Mouse (Mus musculus) heart, embryonic 12.5 days (tissue): ENCODE results near the gene Entr1. TPM values are rescaled to one million over a fixed set of nuclear protein-coding genes. Genes with fewer than 3 reads are reported as not detected.

ENCODE experiments used
- ATAC-seq: fragments of 200-750 bp; cut with Nextera tagmentation; 2 replicates; pipeline ENCODE4 v1.8.0; 2017; ENCODE audit warnings: moderate TSS enrichment, moderate library complexity; ENCODE audit not compliant: insufficient number of reproducible peaks, low FRiP score
- H3K27ac ChIP-seq: fragments of 300-500 bp; sonication (generic); 2 replicates; pipeline ENCODE4 v1.5.1; 2016; ENCODE audit warnings: mild to moderate bottlenecking, moderate library complexity; ENCODE audit not compliant: poor library complexity, severe bottlenecking
- H3K27me3 ChIP-seq: fragments of 300-500 bp; sonication (generic); replicated peaks from 2 replicates; pipeline ENCODE4 v1.6.1; 2016; ENCODE audit warnings: mild to moderate bottlenecking, moderate library complexity
- H3K36me3 ChIP-seq: fragments of 300-500 bp; sonication (generic); 2 replicates; pipeline ENCODE4 v1.6.1; 2016; ENCODE audit warnings: mild to moderate bottlenecking, moderate library complexity
- H3K4me1 ChIP-seq: fragments of 300-500 bp; sonication (generic); replicated peaks from 2 replicates; pipeline ENCODE4 v1.6.1; 2016; ENCODE audit warnings: mild to moderate bottlenecking
- H3K4me2 ChIP-seq: fragments of 300-500 bp; sonication (generic); 2 replicates; pipeline ENCODE4 v1.6.1; 2016; ENCODE audit warnings: mild to moderate bottlenecking, moderate library complexity
- H3K4me3 ChIP-seq: fragments of 300-500 bp; sonication (generic); 2 replicates; pipeline ENCODE4 v1.5.1; 2016; ENCODE audit warnings: mild to moderate bottlenecking
- H3K9ac ChIP-seq: fragments of 300-500 bp; sonication (generic); 2 replicates; pipeline ENCODE4 v1.6.1; 2016; ENCODE audit warnings: mild to moderate bottlenecking, moderate library complexity
- H3K9me3 ChIP-seq: fragments of 300-500 bp; sonication (generic); replicated peaks from 2 replicates; pipeline ENCODE4 v1.6.1; 2016; ENCODE audit warnings: mild to moderate bottlenecking, moderate library complexity
- WGBS: fragments of 180-500 bp; shearing (Covaris S2); methylation state at CpG from one replicate; pipeline ENCODE4 v1.1.7; 2016; 5-methylcytosine and 5-hydroxymethylcytosine counted together
- polyA plus RNA-seq: library from polyadenylated mRNA; unstranded; fragments of >200 nt; fragmentation: Nextera tagmentation; extraction: Ambion mirVana; gene quantifications from 2 replicates; pipeline ENCODE4 v1.2.1, GENCODE M21; 2016

The Entr1 gene
- 91.7 and 95.5 TPM in 2 replicates for polyA plus RNA-seq

- H3K9me3 ChIP-seq: no peaks in the 10 kb centered on the region
- ATAC-seq: peak; percentile 89
- peak within 1 kb of the TSS; percentile 94 for H3K9ac ChIP-seq
- no peaks in the 10 kb centered on the region for H3K27me3 ChIP-seq
- peaks cover 20% of the 10 kb centered on the region for H3K4me1 ChIP-seq
- H3K4me3 ChIP-seq: peak within 1 kb of the TSS; percentile 95
- 0% methylated on average over 60 of the region's 60 CpGs for WGBS
- H3K27ac ChIP-seq: peak within 1 kb of the TSS; percentile 34
- H3K4me2 ChIP-seq: peak within 1 kb of the TSS; percentile 98
- H3K36me3 ChIP-seq: peaks cover 76% of the 10 kb centered on the region
Observed at GRCm38 (mm10) chr2:26389154-26389690, at the start of gene Entr1, which contains the start of gene Pmpca. TSS of gene Entr1 (minus strand) at chr2:26389316. TSS of gene Pmpca (plus strand) at chr2:26389339.

DNA sequence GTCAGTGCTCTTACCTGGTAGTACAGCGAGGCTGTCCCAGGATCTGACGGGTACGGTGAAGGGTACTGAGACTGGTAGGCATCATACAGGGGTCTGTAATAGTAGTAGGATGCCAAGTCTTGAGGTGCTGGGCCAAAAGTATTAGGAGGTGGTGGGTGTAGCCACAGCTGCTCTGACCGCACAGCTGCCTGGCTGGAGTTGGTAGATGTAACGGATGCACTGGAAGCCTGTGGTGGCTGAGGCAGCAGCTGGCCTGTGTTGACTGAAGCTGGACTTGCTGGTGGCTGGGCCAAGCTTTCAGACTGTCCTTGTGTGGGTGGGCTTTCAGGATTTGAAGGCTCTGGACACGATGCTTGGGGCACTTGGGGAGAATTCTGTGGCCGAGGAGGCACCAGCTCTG is 49.3 kb upstream of the Entr1 start:
- H3K9ac ChIP-seq: no peak overlapping the region
- no peak for ATAC-seq
- H3K4me2 ChIP-seq: no peak overlapping the region
- H3K4me1 ChIP-seq: peaks cover 21% of the 10 kb centered on the region; the same call in 1 of the 2 replicates
- H3K27ac ChIP-seq: no peak overlapping the region
- H3K36me3 ChIP-seq: peaks cover 77% of the 10 kb centered on the region
- 86% methylated on average over 7 of the region's 7 CpGs for WGBS
- H3K4me3 ChIP-seq: no peak overlapping the region
- H3K9me3 ChIP-seq: no peaks in the 10 kb centered on the region
- no peaks in the 10 kb centered on the region for H3K27me3 ChIP-seq

DNA sequence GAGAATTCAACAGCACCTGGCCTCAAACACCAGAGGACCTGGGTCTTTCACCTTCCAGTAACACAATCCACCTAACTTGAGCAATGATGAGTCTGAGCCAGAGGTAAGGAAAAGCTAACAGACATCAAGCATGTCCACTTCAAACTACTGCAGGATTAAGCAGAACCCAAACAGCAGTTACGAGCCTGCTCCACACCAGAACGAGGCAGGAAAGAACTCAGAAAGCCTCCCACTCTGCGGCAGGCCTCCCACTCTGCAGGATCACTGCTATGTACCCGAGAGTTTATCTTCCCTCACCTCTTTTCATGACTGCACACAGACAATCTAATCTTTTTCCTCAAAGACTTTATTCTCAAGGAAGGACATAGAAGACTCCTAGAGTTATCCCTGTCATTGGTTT is 48.1 kb upstream of the Entr1 start:
- no peak overlapping the region for H3K4me3 ChIP-seq
- 55% methylated on average over 4 of the region's 4 CpGs for WGBS

GRCm38 (mm10) chr2:26434791-26435572 is 45.9 kb upstream of the Entr1 start:
- no peak for ATAC-seq
- no peak overlapping the region for H3K4me3 ChIP-seq
- no peak overlapping the region for H3K9ac ChIP-seq
- H3K27me3 ChIP-seq: no peaks in the 10 kb centered on the region
- no peaks in the 10 kb centered on the region for H3K9me3 ChIP-seq
- peaks cover 89% of the 10 kb centered on the region for H3K36me3 ChIP-seq
- peaks cover 16% of the 10 kb centered on the region; the same call in 1 of the 2 replicates for H3K4me1 ChIP-seq
- no peak overlapping the region for H3K4me2 ChIP-seq
- 87% methylated on average over 7 of the region's 7 CpGs for WGBS
- H3K27ac ChIP-seq: no peak overlapping the region

More for the DNA sequence above, 48.1 kb upstream of the Entr1 start:
- H3K36me3 ChIP-seq: peaks cover 88% of the 10 kb centered on the region
- peak overlapping the region; percentile 9; the same call in 1 of the 2 replicates for H3K4me2 ChIP-seq
- H3K9me3 ChIP-seq: no peaks in the 10 kb centered on the region
- no peak overlapping the region for H3K27ac ChIP-seq
- no peak overlapping the region for H3K9ac ChIP-seq
- H3K27me3 ChIP-seq: no peaks in the 10 kb centered on the region
- peaks cover 16% of the 10 kb centered on the region; the same call in 1 of the 2 replicates for H3K4me1 ChIP-seq
- ATAC-seq: no peak

DNA sequence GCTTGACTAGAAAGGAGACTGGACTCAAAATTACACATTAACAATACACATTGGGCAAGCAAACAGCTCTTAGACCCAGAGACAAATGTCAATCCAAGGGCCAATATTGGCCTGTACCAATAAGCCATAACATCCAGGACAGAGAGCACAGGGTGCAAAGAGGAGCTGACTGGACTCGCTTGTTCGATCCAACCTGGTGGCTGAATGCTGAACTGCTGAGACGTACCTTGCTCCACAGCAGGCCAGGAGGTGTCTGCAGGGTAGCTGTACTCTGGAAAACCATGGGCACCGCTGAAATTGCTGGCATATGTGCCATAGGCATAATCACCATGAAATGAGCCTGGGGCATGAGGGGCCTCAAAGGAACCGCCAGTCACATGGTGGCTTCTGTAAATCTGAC is 40.7 kb upstream of the Entr1 start:
- no peaks in the 10 kb centered on the region for H3K27me3 ChIP-seq
- H3K9me3 ChIP-seq: no peaks in the 10 kb centered on the region
- no peak overlapping the region for H3K4me3 ChIP-seq
- no peak for ATAC-seq
- no peak overlapping the region for H3K4me2 ChIP-seq
- H3K27ac ChIP-seq: no peak overlapping the region
- peaks cover 96% of the 10 kb centered on the region for H3K36me3 ChIP-seq
- H3K4me1 ChIP-seq: no peaks in the 10 kb centered on the region
- 92% methylated on average over 5 of the region's 5 CpGs for WGBS
- H3K9ac ChIP-seq: no peak overlapping the region

DNA sequence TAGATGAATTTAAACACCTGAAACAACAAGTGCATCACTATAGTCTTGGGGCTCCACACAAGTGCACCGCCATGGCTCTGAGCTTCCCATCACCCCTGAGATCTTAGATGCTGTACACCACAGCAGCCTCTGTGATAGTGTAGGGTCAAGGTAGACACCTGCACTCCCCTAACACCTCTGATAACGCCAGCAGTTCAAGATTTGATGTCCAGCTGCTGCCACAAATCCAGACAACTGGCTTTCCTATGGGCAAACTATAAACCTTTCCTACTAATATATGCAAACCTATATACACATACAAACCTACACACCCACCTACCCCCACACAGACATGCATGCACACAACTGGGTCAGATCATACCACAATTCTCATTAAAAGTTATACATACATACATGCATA is 35.4 kb upstream of the Entr1 start:
- Histone ChIP-seq H3K27ac (no peak overlapping the region), H3K4me2 (no peak overlapping the region), H3K27me3 (no peaks in the 10 kb centered on the region), H3K9ac (no peak overlapping the region), H3K36me3 (peaks cover 98% of the 10 kb centered on the region), H3K9me3 (no peaks in the 10 kb centered on the region), H3K4me3 (no peak overlapping the region), H3K4me1 (peaks cover 7% of the 10 kb centered on the region; the same call in 1 of the 2 replicates)
- no peak for ATAC-seq
- WGBS: 86% methylated on average over 2 of the region's 2 CpGs

GRCm38 (mm10) chr2:26423086-26423485 is 34.0 kb upstream of the Entr1 start:
- Histone ChIP-seq H3K4me1 (peaks cover 7% of the 10 kb centered on the region; the same call in 1 of the 2 replicates), H3K9ac (no peak overlapping the region), H3K4me3 (no peak overlapping the region), H3K36me3 (peaks cover 95% of the 10 kb centered on the region), H3K27me3 (no peaks in the 10 kb centered on the region), H3K4me2 (no peak overlapping the region), H3K9me3 (no peaks in the 10 kb centered on the region), H3K27ac (no peak overlapping the region)
- WGBS: 79% methylated on average over 1 of the region's 1 CpGs
- ATAC-seq: no peak

- ATAC-seq: no peak
- WGBS: 94% methylated on average over 2 of the region's 2 CpGs
- Histone ChIP-seq H3K9me3 (no peaks in the 10 kb centered on the region), H3K4me2 (no peak overlapping the region), H3K4me3 (no peak overlapping the region), H3K4me1 (peaks cover 7% of the 10 kb centered on the region; the same call in 1 of the 2 replicates), H3K27ac (no peak overlapping the region), H3K36me3 (peaks cover 95% of the 10 kb centered on the region), H3K9ac (no peak overlapping the region), H3K27me3 (no peaks in the 10 kb centered on the region)
Observed at GRCm38 (mm10) chr2:26421969-26422368, 32.9 kb upstream of the Entr1 start.

DNA sequence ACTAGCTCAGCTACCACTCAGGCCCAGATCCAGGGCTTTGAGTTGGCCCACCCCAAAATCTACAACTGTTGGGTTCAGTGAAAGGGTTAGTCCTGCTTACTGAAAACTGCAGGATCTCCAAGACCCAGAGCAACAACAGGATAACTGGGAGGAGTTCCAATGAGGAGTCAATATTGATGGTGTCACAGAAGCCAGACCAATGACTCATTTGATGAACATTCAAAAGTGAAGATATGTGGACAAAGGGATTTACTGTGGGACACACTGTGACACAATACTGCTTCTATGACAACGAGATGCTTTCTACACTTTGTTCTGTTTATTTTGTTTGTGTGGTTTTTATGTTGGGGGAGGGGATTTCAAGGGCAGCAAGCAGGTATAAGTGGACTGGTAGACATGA is 29.0 kb upstream of the Entr1 start:
- H3K4me1 ChIP-seq: peaks cover 5% of the 10 kb centered on the region; the same call in 1 of the 2 replicates
- no peaks in the 10 kb centered on the region for H3K9me3 ChIP-seq
- H3K27ac ChIP-seq: no peak overlapping the region
- ATAC-seq: no peak
- no peak overlapping the region for H3K9ac ChIP-seq
- no peak overlapping the region for H3K4me3 ChIP-seq
- WGBS: 72% methylated on average over 1 of the region's 1 CpGs
- peaks cover 95% of the 10 kb centered on the region for H3K36me3 ChIP-seq
- H3K27me3 ChIP-seq: no peaks in the 10 kb centered on the region
- no peak overlapping the region for H3K4me2 ChIP-seq

- H3K36me3 ChIP-seq: peaks cover 95% of the 10 kb centered on the region
- no peak overlapping the region for H3K27ac ChIP-seq
- H3K4me3 ChIP-seq: no peak overlapping the region
- no peaks in the 10 kb centered on the region for H3K4me1 ChIP-seq
- no peaks in the 10 kb centered on the region for H3K9me3 ChIP-seq
- H3K9ac ChIP-seq: no peak overlapping the region
- no peak for ATAC-seq
- H3K27me3 ChIP-seq: no peaks in the 10 kb centered on the region
- no peak overlapping the region for H3K4me2 ChIP-seq
Observed at GRCm38 (mm10) chr2:26417066-26417465, 27.9 kb upstream of the Entr1 start.

DNA sequence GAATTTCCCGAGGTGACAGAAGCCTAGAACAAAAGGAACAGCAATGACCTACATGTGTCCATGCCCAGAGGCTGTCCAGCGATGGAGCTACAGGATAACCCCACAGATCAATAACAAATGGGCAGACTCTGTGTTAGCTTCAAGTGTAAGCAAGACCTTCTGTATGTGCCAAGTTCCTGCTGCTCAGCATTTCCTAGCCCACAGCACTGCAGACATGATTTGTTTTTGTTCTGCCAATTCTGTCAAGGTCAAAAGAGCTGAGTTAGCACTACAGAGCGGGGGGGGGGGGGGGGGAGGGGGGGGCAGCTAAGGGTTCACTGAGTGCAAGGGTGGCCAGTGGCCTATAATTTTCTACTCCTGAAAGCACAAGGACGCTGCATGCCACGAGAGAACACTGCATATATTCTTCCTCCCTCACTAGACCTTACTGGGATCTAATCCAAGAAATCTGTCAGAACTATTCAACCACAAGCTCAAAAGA is 21.9 kb upstream of the Entr1 start:
- 78% methylated on average over 4 of the region's 5 CpGs for WGBS
- Histone ChIP-seq H3K4me1 (peaks cover 28% of the 10 kb centered on the region), H3K9me3 (no peaks in the 10 kb centered on the region), H3K4me2 (no peak overlapping the region), H3K27me3 (no peaks in the 10 kb centered on the region), H3K4me3 (no peak overlapping the region), H3K9ac (no peak overlapping the region), H3K27ac (no peak overlapping the region), H3K36me3 (peaks cover 63% of the 10 kb centered on the region)
- no peak for ATAC-seq
